Mouse (Mus musculus) colon, adult 2 months (tissue): ENCODE measurements around the gene Olfr55. TPM values are rescaled to one million over a fixed set of nuclear protein-coding genes. Genes with fewer than 3 reads are reported as not detected.

Experiments used
- polyA plus RNA-seq: library from polyadenylated mRNA; depleted of rRNA; stranded (reverse); fragments of >200 nt; gene quantifications from 2 replicates; pipeline ENCODE4 v1.2.3, GENCODE M21; 2012; rRNA removed

Gene Olfr55
- not detected in 2 replicates for polyA plus RNA-seq

GRCm38 (mm10) chr17:33168147-33168546, at the start of gene Olfr55:
Gene Olfr55, plus strand, starts transcription at chr17:33168447.

DNA sequence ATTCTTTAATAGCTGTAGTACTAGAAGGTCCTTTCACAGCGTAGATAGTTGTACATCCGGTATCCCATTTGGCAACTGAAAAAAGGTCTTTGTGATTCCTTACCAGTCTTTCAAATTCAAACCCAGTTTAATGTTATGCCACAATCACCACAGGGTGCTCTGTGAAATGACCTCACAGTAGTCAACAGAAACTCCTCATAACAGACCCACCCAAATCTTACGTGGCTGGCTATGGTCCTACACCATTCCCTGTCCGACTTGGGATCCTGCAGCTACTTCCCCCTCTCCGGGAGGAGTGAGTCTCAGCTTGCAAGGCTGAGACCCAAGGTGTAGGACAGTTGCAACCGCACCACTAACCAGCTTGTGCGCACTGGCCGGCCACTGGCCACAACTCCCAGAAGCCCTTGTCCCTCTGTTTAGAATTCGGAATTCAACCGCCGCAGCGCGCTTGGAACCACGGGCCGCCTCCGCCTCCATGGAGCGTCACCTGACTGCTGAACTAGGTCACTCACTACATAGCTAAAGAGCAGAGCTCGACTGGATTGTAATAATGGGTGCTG, 28.9 kb upstream of the Olfr55 start, which contains the start of gene Morc2b:
Gene Morc2b (minus strand): TSS at position 423 of the 560 bp plus-strand sequence.

GRCm38 (mm10) chr17:33191002-33191401, 22.8 kb downstream of the Olfr55 start, which contains the start of gene Olfr239:
Gene Olfr239, plus strand, starts transcription at chr17:33191302.

GRCm38 (mm10) chr17:33221590-33221989, 53.3 kb downstream of the Olfr55 start, which contains the start of gene Olfr1564:
Gene Olfr1564, minus strand, starts transcription at chr17:33221690.

Other genes starting within 250 kb of the Olfr55 start
- 79.1 and 79.8 TPM in 2 replicates for gene Cyp4f13, start 221.0 kb upstream of the Olfr55 start, polyA plus RNA-seq
- 0.22 and 0.41 TPM in 2 replicates for gene Zfp472, start 202.6 kb upstream of the Olfr55 start, polyA plus RNA-seq
- 1.2 and 1.3 TPM in 2 replicates for gene Zfp952, start 175.3 kb upstream of the Olfr55 start, polyA plus RNA-seq
- 0.13 and 0.16 TPM in 2 replicates for gene Zfp763, start 135.0 kb upstream of the Olfr55 start, polyA plus RNA-seq
- not detected in 2 replicates for gene 4921501E09Rik, start 100.4 kb upstream of the Olfr55 start, polyA plus RNA-seq
- gene Zfp563, start 79.1 kb upstream of the Olfr55 start, polyA plus RNA-seq = 0.87 and 1.1 TPM in 2 replicates
- not detected in 2 replicates for gene Morc2b, start 28.8 kb upstream of the Olfr55 start, polyA plus RNA-seq
- not detected in 2 replicates for gene Olfr239, start 22.9 kb downstream of the Olfr55 start, polyA plus RNA-seq
- gene Olfr1564, start 53.2 kb downstream of the Olfr55 start, polyA plus RNA-seq = not detected in 2 replicates
- gene Zfp955a, start 86.7 kb downstream of the Olfr55 start, polyA plus RNA-seq = 0.31 and 0.44 TPM in 2 replicates
- not detected in 2 replicates for gene Olfr63, start 96.2 kb downstream of the Olfr55 start, polyA plus RNA-seq
- gene Zfp955b, start 121.1 kb downstream of the Olfr55 start, polyA plus RNA-seq = 0.80 and 0.95 TPM in 2 replicates
- gene Zfp81, start 190.4 kb downstream of the Olfr55 start, polyA plus RNA-seq = 0.41 and 0.93 TPM in 2 replicates
- gene Zfp101, start 226.2 kb downstream of the Olfr55 start, polyA plus RNA-seq = 0.78 and 0.81 TPM in 2 replicates